Mouse (Mus musculus): ENCODE measurements around the gene St6gal2.

DNA sequence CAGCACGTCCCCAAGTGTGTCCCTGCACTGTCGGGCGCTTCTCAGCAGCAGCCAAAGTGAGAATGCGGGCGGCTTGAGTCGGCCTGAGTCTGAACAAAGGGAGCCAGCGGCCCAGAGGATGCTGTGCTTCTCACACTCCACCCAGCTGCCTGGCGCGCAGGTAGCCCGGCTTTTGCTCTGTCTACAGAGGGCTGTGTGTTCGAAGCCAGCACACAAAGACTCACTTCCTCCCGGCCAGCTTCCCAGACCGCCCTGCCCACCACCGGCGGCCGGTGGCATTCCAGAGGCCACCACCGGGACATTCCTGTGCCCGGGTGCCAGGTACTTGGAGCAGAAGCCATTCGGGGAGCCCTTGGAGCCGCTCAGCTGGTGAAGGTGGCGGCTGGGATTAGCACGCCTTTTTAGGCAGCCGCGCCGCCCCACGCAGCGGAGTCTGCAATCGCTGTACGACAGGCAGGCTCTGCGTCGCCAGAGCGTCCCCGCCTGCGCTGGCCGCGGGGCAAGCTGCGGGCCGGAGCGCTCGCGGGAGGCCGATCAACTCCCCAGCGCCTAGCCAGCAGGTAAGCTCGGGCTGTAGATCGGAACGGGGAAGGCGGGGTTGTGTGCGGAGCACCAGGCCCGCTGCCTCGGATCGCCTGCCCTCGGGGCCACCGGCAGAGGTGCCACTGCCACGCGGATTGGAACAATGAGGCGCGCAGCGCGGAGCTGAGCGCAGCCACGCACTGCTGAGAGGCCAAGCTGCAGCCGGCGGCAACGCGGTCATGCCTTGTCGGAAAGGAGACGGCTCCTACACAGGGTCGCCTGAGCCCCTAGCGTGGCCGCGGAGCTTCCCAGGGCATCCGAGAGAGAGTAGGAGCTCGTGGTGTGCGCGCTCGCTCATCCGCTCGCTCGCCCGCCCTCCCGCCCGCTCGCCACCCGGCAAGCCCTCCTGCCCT lies at the start of gene St6gal2:
- TF ChIP-seq CTCF (IDR thresholded peaks at IDR 0.05; ENCODE audit: low read depth) (no peak), EP300 (IDR thresholded peaks at IDR 0.05; ENCODE audit: low read depth) (no peak)
